Mouse (Mus musculus): Measurements from ENCODE around the gene Mmel1.

The Mmel1 gene

DNA sequence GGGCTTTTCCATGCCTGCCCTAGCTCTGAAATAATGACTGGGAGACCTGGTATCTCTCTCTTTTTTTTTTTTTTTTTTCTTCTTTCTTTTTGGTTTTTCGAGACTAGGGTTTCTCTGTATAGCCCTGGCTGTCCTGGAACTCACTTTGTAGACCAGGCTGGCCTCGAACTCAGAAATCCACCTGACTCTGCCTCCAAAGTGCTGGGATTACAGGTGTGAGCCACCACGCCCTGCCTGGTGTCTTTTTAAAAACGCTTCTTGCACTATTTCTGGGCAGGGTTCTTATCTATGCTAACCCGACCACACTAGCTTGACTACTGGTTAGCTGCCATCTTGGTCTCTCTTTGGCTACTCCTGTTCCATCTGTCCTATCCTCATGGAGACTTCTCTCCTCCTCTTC is 39.1 kb downstream of the Mmel1 start:
- peak; percentile 42 for DNase-seq

DNA sequence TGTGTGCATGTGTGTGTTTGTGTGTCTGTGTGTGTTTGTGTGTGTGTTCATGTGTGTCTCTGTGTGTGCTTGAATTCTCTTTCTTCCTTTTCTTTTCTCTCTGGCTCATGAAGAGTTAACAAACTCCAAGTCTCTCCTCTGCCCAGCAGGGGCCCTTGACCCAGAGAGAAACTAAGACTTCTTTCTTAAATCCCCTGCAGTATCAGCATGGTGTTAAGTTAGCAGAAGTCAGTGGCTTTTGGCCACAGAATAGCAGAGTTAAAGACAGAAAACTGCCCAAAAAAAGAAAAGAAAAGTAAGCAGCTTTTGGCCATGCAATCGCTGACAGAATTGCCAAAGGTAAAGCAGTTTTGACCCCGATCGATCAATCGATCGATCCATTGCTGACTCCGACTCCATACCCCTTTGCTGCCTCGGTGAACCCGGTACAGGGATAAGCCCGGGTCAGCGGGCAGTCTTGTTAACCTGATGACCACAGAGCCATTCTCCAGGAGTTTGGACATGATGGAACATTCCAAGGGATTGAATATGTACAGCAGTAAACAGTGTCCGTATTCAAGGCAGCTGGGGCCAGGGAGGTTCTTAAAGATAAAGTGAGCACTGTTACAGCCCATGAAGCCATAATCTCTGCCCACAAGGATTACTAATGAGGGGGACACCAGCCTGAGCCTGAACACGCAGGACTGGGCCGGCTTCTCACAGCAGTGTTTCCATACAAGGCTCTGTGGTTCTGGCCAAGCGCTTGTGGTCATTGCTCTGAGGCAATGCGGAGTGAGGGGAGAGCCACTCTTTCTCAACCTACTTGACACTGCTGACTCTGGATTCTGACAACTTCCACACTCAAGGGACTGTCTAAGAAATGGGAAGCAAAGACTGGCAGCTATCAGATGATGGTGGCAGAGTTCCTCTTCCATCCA is 41.5 kb downstream of the Mmel1 start:
- DNase-seq, result peak; percentile 73

DNA sequence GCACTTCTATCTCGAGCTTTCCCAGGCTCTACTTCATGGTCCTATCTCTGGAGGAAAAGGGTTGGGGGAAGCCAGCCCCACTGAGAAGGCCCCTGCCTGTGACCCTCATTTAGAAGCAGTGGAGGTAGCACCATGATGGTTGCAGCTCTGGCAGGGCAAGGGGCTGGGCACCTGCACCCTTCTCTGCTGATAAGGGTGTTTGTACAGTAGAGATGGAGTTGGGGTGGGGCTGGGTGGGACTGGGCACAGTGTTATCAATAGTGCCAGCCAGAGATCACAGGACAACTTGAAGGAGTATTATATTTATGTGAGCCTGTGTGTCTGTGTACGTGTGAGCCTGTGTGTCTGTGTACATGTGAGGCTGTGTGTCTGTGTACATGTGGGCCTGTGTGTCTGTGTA is 42.3 kb downstream of the Mmel1 start:
- DNase-seq, result peak; percentile 89

DNA sequence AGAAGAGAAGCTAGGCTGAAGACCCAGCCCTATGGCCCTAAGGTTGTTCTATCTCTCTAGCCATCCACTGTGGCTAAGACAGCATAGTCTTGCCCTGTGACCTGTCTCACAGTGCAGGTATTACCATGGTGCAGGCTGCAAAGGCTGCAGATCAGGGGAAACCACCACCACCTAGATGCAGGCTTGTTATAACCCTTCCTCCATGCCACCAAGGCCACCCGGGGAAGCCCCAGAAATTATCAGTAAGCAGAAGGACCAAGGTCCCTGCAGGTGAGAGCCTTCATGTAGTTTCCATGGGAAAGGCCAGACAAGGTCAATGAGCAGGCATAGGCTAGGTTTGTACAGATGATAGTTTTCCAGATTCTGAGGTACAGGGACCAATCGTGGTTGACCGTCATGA is 44.5 kb downstream of the Mmel1 start:
- no peak for DNase-seq

DNA sequence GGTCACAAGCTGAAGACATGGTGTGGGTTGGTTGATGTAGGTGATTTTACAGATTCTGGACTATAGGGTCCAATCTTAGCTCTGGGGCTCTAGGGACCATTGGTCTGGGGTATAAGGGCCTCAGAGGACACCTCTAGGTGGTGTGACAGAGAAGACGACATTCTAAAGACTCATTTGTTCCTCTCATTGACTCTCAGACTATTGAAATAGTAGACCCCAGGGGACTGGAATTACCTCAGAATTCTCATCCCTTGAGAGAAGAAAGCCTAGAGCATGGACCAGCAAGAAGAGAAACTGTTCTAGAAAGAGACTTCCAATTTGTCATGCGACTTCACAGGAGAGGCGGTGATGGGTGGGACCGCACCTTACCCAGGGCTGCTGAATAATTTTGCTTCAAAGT is 44.9 kb downstream of the Mmel1 start:
- DNase-seq, result no peak

DNA sequence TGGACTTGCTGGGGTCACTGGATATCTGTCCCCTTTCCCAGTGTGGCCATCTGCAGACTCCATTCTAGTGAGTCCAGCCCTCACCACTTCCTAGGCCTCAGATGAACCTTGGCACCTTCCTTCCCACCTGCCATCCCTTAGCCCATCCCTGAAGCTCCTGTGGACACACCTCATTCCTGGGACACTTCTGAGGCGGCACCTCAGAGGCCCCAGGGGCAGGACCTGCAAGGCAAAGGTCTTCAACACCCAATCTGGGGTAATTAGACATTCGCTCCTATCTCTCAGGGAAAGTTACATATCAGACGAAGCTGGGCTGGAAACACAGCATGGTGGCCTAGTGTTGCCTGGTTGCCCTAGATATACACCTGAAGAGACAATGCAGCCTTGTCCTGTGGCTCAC is 45.3 kb downstream of the Mmel1 start:
- peak; percentile 31 for DNase-seq

DNA sequence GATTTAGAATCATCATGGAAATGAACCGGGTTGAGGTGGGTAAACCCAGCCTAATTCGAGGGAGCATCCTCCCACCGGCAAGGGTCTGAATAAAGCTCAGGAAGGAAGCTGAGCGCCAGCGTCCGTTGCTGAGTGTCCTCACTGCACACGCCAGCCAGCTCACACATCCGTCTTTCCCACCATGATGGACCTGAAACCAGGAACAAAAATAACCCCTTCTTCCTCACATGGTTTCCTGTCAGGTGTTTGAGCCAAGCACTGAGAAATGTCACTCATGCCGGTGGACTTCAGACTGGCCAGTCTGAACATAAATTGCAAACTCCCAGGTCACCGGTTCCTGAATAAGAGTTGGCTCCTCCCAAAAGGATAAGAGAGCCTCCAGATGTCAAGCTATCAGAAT is 45.9 kb downstream of the Mmel1 start:
- DNase-seq, result no peak

DNA sequence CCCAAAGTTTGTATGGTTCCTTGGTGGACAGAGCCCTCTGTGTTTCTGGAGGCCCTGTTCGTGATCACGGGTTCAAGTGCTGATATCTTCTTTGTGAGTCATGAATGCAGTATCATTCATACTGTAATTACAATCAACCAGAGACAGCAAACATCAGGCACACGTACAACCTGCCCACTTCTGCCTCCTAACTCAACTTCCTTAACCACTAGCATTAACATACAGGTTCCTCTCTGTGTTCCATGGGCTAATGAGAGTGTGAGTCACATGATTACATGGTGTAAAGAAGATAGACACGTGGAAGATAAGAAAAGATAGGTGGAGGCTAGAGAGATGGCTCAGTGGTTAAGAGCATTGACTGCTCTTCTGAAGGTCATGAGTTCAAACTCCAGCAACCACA is 47.3 kb downstream of the Mmel1 start:
- DNase-seq, result no peak

DNA sequence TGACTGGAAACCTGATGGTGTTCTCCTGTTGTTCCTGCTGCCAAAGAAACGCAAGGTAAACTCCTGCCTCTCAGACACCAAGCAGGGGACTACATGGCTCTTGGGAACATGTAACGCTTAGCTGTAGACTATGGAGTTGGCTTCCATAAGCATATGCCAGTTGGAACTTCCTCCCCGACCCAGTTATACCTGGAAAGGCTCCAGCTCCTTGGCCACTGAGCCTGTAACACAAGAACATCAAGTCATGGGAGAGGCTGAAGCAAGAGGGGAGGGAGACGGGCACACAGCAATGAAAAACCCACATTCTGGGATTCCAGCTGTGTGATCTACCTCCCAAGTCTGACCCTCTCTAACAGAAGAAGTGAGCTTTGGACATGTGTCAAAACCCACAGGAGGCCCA is 52.9 kb downstream of the Mmel1 start:
- no peak for DNase-seq

DNA sequence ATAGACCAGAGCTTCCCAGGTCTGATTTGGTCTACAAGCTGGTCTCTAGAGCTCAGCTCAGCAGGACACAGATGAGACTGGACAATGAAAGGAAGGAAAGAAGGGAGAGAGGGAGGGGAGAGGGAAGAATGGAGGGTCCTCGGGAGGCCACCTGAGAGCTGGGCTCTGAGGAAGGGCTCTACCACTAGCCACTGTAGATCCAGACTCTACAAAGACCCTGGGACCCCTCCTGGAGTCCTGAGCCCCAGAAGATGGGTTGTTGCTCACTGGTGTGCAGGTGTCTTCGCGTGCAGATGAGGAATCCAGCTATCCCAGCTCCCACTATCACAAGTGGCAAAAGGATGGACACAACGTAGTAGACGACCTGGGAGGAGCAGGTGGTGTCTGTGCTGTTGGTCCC is 53.5 kb downstream of the Mmel1 start:
- DNase-seq, result no peak

DNA sequence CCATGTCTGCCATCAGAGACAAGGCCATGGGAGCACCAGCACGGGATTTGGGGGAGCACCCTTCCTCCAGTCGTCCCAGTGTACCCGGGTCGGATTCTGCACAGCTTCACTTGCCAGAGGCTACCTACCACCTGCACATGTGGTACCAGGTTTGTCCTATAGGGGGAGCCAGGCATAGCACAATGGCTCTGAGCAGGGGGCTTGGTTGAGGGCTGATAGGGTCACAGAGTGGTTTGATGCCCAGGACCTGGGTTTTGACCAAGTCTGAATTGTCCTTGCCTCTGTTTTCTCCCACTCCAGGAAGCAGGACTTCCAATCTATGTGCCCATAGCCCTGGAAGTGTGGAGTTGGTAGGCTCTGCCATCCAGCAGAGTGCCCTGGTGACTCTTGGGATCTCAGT is 56.0 kb downstream of the Mmel1 start:
- peak; percentile 78 for DNase-seq

DNA sequence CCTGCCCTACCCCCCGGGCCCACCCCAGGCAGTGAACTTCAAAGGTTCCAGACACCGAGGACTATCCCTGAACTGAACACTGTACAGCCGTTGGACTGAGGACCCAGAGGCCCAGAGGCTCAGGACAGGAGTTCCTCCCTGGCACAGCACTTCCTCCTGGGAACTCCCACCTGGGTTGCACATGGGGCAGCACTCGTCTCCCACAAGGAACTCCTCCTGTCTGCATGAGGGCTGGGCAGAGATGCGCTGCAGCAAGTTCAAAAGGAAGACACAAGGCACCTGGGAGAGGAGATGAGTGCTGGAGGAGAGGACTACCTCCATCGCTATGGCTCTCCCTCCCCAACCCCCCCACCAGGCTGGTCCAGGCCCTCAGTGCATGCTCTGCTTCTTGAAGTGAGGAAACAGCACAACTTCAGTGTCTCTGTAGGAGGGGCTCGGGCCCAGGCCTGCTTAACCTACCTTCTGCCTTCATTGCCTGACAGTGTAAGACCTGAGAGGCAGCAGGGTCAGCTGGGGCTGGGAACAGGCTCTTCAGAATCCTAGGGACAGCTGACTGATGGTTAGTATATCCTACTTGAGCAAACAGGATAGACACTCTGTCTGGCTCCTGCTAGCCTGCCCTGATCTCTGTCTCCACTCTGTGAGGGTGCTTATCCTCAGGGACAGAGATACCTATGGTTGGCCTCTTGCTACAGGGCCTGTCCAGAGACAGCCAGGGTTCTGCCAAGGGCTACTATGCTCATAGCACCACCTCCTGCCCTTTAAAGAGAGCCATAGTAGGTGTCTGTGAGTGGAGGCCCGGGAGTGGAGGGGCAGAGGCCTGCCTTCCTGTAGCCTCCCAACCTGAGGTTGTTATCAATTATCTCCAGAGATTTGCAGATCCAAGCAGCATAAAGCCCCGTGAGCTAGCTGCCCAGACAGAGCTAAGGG is 57.8 kb downstream of the Mmel1 start:
- peak; percentile 63 for DNase-seq

DNA sequence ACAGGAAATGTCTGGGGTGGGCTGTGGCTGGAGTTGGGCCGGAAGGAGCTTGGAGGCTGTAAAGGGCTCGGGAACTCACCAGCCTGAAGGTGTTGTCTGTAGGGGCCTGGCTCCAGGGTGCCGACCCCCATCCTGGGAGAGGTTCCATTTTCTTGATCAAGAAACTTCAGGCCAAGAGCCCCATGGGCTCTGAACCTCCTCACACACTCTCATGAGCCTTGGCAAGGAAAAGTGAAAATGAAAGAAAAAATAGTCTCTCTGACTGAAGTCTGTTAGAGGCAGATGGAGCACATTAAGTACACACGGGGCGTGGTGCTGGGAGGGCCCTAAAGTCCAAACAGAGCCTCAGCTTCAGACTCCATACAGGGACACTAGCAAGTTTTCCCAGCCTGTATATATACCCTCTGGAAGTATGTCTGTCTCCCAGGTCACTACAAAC is 58.5 kb downstream of the Mmel1 start:
- DNase-seq, result peak; percentile 71

DNA sequence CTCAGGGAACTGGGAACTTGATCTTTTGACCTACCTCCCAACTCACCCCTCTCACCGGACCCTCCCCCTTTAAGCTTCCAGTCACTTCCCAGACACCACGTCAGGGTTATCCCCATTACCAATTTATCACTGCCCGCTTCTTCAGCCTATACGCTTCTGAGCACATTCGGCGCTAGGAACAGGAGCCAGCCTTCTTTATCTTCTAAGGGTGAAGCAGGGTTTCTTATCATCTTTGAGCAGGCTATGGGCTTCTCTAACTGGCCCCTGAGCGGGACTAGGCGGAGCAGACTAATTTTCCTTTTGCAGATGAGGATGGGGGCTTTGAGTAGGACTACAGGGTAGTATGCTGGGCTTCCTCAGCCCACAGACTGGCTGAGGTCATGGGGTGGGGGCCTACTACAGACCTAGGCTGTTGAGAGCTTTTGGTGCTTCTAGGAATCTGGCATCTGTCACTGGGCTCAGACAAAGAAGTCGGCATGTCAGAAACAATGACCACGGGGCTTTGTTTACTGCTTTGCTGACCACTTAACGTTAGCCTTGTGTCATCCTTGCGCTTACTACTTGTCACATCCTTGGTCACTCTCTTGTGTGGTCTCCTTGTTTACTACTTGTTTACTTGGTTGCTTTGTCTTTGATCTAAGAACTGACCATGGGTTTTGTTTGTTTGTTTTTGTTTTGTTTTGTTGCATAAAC is 59.2 kb downstream of the Mmel1 start, which contains the start of gene Tnfrsf14:
Gene Tnfrsf14, minus strand, starts transcription at position 169 of the 693 bp plus-strand sequence.
- peak; percentile 86 for DNase-seq

DNA sequence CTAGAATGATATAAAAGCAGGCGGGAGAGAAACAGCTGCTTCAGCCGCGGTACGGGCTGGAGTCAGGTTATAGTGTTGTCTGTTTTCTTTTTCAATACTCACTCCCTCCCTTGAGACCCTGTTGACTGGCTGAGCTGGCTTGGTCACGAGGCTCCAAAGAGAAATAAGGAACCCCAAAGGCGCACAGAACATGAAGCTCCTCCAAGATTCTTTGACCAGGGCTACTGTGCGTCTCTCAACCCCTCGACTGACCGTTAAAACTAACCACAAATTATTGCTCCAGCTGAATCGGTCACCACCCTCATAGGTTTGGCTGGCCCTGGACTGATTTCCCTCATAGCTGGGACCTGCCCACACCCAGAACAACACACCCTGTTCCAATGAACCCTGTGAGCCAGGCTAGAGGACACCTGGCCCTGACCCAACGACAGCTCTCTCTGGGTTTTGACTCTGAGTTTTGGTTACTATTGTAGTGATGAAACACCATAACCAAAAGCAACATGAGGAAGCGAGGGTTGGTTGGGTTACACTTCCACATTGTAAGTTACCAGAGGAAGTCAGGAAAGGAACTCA is 59.8 kb downstream of the Mmel1 start:
- peak; percentile 87 for DNase-seq

DNA sequence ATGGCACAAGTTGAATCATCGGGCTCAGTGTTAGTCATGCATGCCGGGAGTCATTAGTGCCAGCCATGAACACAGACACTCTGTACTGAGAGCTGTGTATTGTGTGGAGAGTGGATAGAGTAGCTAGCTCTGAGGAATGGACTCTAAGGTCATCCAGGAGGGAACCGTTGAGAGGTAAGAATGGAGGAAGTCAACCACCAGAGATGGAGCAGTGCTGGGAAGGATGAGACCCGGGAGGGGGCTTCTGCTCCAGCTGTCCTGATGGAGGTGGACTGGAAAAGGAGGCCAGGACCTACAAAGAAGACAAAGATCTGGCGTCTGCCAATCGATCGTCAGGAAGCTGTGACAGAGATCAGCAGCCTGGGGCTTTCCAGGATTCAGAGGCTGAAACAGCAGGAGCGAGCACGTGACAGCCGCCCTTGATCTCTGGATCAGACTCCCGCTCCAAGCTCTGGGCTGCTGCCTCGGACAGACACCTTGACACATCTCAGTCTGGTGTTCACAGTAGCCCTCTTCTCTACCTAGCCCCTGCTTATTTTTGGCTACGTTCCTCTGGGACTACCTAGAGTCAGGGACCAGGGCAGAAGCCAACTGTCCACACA is 64.0 kb downstream of the Mmel1 start:
- DNase-seq, result no peak

DNA sequence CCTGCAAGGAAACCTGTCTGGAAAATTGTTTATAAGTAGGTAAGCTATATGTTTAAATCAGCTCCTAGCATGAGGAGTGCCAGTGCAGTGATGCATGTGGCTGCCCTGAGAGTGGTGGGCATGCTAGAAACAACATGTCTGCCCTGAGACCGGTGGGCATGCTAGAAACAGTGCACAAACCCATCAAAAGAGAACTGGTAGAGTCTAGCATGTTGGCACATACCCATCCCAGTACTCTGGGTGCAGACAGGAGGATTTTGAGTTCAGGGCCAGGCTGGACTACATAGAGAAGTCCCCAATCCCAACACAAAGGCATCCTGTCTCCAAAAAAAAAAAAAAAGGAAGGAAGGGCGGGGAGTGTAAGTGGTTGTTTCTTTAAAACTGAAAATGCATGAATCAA is 65.4 kb downstream of the Mmel1 start:
- no peak for DNase-seq

DNA sequence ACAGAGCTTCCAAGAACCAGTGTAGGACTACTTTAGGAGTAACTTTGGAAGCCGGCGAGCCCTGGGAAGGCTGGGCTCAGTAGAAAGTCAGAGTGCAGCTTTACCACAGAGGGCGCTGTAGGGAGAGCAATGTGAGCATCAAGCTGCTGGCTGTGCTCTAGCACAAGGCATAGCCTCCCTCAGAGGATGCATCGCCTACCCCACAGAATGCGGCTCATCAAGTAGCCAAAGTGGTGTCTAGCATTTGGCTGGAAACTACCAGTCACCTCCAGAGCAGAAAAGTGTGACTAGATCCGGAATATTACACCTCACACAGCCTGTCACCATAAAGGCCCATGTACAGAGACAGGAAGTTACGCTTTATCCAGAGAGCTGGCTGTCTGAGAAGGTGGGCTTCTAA is 66.4 kb downstream of the Mmel1 start:
- DNase-seq, result peak; percentile 45

DNA sequence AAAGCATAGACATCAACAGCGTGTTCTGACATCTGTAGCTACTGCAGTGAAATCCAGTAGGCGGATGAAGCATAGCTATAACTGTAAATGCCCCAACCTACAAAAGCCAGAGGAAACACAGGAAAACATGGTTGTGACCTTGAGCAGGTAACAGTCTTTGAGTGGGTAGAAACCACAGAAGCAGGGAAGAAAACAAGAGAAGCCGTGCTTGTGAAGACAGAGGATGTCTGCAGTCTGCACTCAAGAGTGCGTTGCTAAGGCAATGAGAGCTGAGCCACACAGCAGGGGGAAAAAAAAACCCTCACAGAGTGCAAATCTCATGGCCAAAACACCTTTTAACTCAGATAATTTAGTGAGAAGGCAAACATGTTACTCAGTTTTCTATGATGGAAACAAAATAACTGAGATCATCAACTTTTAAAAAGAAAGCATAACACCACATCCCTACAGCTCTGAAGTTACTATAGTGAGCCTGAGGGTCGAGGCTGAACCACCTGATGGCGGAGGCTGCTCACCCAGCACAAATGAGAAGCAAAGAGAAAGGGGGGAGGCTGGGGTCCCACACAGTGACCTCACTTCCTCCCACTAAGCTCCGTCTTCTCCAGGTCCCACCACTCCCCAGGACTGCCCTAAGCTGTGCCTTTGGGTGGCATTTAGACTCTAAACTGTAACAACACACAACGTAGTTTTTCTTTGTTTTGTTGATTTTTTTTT is 67.3 kb downstream of the Mmel1 start:
- no peak for DNase-seq

DNA sequence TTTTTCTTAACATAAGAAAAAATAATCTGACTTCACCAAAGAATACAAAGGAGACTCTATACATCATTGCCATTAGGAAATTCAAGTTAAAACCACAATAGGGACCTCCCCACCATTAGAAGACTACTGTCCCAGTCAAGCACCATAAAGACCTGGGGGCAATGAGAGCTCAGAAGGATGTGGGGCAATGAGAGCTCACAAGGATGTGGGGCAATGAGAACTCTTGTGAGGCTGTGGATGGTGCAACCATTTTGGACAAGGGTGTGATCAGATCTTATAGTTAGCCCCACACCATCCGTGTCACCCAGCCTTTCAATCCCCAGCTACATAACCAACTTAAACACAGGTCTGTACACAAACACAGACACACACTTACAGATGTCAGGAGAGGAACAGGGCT is 68.4 kb downstream of the Mmel1 start:
- no peak for DNase-seq

DNA sequence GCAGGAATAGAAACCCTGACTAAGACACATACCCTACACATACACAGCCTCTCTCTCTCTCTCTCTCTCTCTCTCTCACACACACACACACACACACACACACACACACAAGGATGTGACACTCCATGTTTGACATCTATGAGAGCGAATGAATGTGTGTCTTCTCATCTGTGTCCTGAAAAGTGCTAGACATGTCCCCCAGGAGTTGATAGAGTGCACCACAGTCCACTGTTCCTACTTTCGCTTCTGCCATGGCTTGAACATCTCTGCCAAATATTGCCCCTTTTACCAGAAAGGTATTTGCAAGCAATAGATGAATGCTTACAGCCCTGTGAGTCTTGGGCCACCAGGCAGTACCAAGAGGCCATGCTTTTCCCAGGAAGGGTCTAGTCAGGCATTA is 70.8 kb downstream of the Mmel1 start:
- no peak for DNase-seq

DNA sequence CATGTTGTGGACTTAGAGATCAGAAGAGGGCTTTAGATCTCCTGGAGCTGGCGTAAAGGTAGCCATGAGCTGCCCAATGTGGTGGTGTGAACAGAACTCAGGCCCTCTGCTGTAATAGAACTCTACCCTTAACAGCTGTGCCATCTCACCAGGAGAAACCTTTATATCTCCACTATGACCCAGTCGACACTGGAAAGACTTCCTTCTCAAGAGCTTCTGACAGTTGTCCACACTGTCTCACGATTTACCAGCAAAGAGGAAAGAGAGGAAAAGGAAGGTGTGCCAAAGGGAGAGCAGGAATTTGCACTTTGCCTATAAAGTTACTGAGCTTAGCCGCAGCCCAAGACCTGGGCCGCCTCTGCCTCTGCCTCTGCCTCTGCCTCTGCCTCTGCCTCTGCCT is 72.4 kb downstream of the Mmel1 start:
- no peak for DNase-seq
